Mouse (Mus musculus) limb, embryonic 13.5 days (tissue): ENCODE results near the gene Gck. TPM values are rescaled to one million over a fixed set of nuclear protein-coding genes. Genes with fewer than 3 reads are reported as not detected.

Experiments used
- polyA plus RNA-seq: library from polyadenylated mRNA; unstranded; fragments of >200 nt; fragmentation: Nextera tagmentation; extraction: Ambion mirVana; gene quantifications from 2 replicates; pipeline ENCODE4 v1.2.1, GENCODE M21; 2015

The Gck gene
- polyA plus RNA-seq, 1 experiment from 2014 or later = 1.5 TPM

Other genes starting within 250 kb of the Gck start
- gene Mrps24, start 234.4 kb downstream of the Gck start, polyA plus RNA-seq = 171 and 175 TPM in 2 replicates
- 27.1 and 29.2 TPM in 2 replicates for gene Urgcp, start 187.7 kb downstream of the Gck start, polyA plus RNA-seq
- gene Dbnl, start 161.6 kb downstream of the Gck start, polyA plus RNA-seq = 123 and 126 TPM in 2 replicates
- 57.5 and 63.3 TPM in 2 replicates for gene Pgam2, start 146.3 kb downstream of the Gck start, polyA plus RNA-seq
- 10.5 and 11.4 TPM in 2 replicates for gene Polm, start 112.1 kb downstream of the Gck start, polyA plus RNA-seq
- gene Aebp1, start 88.1 kb downstream of the Gck start, polyA plus RNA-seq = 36.8 and 38.1 TPM in 2 replicates
- gene Pold2, start 71.8 kb downstream of the Gck start, polyA plus RNA-seq = 125 and 137 TPM in 2 replicates
- 0.80 TPM in 1 of 2 replicates, not detected in the other for gene Myl7, start 51.3 kb downstream of the Gck start, polyA plus RNA-seq
- gene Ykt6, start 5.6 kb upstream of the Gck start, polyA plus RNA-seq = 64.4 and 66.6 TPM in 2 replicates
- 1.6 and 1.7 TPM in 2 replicates for gene Camk2b, start 116.3 kb upstream of the Gck start, polyA plus RNA-seq
- gene A730071L15Rik, start 249.9 kb upstream of the Gck start, polyA plus RNA-seq = 0.31 and 0.75 TPM in 2 replicates